Mouse (Mus musculus): ENCODE data around the gene Hoxb1. TPM values are rescaled to one million over a fixed set of nuclear protein-coding genes. Genes with fewer than 3 reads are reported as not detected.

The Hoxb1 gene
- total RNA-seq, 2 experiments from 2014 or later = not detected

DNA sequence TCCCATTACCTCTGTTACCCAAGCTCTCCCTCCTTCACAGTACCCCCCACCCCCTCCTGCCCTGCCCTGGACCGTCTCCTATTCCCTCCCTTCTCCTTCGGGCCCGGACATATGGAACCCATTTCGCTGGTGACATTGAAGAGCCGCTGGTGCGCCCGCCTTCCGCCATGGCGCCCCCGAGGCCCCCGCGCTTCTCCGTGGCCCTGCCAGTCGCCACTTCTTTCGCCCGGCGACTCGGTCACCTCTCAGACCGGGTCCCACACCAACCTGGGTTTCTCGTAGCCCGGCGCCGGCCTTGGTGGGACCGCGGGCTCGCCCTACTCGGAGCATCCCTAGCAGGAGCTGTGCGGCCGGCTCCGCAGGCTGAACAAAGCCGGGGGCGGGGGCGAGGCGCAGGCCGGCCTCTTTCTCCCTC, 32.9 kb upstream of the Hoxb1 start:
- ATAC-seq (replicated peaks; ENCODE audit: low FRiP score, poor library complexity, severe bottlenecking) = no peak

DNA sequence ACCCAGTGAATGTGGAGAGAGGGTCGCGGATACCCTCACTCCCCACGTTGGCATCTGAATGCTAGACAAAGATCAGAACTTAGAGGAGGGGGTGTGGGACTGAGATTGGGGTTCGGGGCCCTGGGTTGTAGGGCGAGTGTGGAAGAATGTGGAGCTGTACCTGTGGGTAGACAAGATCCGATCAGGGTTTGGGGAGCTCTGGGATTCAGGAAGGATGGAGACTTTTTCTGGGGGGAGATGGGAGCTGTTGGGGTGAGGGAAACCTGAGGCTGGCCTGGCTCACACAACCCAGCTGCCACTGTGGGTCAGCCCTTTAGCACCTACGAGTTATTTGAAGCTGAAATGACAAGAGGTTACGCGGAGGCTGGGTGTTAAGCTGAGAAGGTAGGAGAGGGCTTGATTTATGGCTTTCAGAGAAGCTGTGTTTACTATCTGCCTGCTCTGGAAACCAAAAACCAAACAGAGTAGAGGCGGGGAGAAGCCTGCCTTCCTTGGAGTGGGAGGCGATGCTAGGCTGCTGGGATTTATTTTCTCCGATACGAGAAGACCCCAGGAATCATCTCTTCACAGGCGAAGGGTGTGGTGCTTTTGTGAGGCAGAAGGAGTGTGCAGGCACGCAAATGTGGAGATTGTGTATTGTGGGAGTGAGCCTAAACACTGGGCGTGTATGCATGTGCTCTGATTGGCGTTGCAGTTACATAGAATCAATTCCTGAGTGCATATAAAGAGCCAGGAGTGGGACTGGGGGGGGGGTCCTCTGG, 32.1 kb upstream of the Hoxb1 start:
- ATAC-seq (replicated peaks; ENCODE audit: low FRiP score, poor library complexity, severe bottlenecking) = no peak

DNA sequence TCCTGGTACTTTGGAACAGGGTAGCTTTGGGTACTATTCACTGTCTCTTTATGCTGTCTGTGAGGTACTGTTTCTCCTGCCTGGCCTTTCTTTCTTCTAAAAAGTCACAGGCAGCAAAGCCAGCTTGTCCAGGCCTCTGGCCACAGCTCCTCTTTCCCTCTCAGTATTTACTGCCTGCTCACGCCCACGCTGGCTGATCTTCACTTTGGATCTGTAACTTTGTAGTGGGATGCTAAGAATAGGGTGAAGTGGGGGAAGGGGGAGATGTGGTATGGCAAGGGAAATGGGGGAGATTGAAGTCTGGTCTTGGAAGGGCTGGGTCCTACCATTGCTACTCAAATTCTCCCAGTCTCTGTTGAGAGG, 31.6 kb upstream of the Hoxb1 start:
- ATAC-seq (replicated peaks; ENCODE audit: low FRiP score, poor library complexity, severe bottlenecking) = no peak

DNA sequence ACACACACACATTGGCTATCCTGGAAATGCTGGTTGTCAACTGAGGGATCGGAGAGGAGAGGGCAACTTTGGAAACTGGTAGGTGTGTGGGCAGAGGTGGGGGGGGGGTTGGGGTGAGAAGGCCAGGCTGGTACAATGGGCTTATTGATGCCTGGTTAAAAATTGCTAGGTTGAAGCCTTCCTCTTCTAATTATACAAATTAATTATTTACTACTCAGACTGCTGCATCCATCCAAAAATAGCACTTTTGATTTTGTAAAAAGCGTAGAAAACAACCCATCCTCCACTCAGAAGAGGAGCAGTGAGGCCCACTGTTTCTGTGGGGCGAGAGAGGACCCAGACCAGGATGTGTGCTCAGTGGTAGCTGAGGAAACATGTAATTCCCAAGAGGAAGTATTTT, 30.6 kb upstream of the Hoxb1 start:
- no peak for ATAC-seq (replicated peaks; ENCODE audit: low FRiP score, poor library complexity, severe bottlenecking)

DNA sequence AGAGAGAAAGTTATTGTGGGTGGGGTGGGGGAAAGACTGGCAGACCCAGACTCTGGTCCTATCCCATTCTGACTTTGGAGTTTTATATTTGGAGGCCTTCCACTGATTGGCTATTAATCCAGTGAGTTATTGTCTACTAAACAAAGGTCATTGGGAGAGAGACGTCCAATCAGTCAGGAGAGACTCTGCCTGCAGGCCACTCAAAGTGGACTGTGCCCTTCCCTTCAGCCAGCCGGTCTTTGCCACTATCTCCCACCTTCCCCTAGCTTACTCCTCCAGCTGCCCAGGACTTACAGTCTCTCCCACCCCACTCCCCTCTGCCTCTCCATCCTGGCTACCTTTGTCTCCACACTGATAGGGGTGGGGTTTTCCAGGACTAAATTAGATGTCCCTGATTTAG, 29.0 kb upstream of the Hoxb1 start:
- no peak for ATAC-seq (replicated peaks; ENCODE audit: low FRiP score, poor library complexity, severe bottlenecking)

DNA sequence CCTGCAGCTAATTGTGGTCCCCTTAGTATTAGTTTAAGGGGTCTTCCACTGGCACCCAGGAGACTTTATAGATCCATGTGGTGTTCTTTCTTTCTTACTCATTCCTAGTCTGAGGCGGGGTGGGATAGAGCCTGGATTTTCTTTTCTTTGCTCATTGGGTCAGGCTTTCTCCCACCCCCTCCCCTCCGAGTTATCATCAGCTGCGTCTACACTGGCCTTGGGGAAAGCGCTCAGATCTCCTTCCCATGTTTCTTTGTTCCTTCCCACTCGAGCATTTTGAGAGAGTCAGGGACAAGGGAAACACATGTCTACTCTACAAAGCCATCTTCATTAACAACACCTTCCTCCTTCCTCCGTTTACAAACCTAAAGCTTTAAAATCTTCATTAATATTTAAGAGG, 28.5 kb upstream of the Hoxb1 start:
- ATAC-seq (replicated peaks; ENCODE audit: low FRiP score, poor library complexity, severe bottlenecking) = no peak

DNA sequence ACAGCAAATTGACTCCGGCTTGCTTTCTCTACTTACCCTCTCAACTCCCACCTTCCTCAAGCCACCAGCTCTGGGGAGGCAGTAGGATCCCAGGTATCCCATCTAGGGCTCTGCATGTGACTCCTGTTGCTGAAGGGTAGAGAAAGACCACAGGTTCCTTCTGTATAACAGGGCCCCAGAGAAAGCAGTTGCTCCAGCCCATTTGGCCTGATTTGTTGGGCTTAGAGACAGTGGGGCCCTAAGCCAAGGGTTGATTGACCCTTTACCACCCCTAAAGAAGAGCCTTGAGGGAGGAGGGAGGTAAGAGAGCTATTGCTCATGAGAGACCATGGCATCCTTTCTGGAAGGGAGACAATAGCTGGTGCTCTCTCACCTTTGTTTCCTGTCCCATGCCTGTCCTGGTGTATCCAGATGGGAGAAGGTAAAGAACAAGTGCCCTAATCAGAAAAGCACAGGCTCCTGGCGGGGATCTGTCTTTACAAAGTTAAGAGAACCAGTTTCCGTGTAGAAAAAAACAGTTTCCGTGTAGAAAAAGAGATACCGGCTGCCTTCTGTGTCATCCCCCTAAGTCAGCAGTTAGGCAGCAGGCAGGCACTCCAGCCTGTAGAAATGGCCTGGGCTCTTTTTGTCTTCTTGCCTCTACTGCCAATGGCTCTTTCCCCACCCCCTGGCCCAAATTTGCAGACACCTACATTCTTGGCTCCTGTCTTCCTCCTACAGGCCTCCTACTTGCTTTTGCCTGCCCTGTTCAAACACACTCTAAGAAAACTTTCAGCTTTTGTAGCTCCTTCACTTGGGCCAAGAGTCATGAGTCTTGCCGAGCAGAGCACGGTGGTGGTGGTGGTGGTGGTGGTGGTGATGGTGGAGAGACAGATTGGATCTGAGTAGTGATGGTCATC, 26.3 kb upstream of the Hoxb1 start:
- ATAC-seq (replicated peaks; ENCODE audit: low FRiP score, poor library complexity, severe bottlenecking) = no peak

DNA sequence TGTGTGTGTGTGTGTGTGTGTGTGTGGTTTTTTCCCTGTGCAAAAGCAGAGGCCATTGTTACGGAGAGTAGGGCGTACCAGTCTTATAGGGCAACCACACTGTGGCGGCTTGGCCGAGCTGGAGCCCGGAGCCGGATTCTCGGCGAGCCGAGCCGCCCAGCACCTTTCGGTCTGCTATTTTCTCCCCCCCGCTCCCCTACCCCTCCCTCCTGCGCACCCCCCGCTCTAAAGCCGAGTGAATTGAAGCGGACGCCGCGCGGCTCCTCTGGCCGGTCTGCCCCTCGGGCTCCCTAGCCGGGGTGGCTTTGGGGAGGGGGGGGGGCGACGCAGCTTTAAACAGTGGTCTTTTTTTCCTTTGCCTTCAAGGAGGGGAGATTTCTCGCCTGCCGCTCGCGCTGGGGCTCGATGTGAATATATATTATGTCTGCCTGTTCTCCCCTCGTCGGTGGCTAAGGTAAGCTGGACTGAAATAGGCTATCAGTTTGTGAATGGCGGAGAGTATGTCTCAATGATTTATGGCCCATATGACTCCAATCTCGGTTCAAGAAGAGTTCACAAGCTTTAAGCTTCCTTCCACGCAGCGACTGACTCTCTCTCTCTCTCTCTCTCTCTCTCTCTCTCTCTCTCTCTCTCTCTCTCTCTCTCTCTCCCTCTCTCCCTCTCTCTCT, 24.7 kb upstream of the Hoxb1 start:
- ATAC-seq (replicated peaks; ENCODE audit: low FRiP score, poor library complexity, severe bottlenecking) = no peak

DNA sequence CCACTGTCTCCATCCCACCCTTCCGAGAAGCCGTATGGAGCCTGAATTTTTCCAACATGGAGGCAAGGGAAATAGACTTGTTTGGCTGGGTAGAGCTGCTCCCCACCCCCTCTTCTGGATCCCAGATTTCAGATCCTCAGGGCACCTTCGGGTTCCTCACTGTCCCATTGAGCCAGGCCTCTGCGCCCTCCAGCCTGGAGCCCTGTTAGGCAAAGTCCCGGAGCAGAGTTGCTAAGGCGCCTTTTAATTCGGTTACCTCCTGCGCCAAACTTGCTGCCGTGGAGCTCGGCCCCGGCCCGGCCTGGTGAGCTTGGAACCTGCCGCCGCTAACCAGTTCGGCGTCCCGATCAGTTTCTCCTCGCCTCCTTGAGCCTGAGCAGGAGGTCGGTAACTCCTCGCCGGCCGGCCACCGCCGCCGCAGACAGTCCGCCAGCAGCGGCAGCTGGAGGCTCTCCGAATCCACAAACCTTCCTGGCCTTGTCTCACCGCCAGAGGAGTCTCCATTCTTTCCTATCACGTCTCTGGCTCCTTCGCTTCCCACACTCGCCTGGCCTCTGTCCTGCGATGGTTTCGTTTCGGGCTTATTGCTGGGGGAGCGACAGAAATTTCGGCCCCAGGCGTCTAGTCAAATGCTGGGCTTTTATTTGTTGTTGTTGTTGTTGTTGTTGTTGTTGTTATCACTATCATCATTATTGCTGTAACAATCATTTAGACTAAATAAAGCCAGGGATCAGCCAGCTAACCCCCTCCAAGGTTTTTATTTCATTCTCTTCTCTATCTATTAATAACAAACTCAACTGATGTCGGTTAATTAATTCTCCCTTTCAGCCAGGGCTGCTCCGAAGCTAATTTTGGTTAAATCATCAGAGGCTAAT, 23.6 kb upstream of the Hoxb1 start:
- ATAC-seq (replicated peaks; ENCODE audit: low FRiP score, poor library complexity, severe bottlenecking) = no peak

DNA sequence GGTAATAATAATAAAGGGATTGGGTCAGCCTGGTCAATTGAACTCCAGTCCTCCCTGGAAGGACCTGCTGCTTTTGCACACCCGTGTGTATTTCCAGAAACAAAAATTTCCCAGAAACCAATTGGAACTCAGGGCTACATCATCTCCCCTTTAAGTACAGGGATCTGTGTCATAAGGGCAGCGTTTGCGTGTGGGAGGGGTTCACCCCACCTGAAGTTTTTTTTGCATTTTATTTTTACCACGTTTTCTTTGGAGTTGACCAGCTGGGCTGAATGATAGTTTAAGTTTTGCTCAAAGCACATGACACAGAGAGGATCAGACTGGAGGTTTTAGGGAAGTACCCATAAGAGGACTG, 23.0 kb upstream of the Hoxb1 start:
- no peak for ATAC-seq (replicated peaks; ENCODE audit: low FRiP score, poor library complexity, severe bottlenecking)

DNA sequence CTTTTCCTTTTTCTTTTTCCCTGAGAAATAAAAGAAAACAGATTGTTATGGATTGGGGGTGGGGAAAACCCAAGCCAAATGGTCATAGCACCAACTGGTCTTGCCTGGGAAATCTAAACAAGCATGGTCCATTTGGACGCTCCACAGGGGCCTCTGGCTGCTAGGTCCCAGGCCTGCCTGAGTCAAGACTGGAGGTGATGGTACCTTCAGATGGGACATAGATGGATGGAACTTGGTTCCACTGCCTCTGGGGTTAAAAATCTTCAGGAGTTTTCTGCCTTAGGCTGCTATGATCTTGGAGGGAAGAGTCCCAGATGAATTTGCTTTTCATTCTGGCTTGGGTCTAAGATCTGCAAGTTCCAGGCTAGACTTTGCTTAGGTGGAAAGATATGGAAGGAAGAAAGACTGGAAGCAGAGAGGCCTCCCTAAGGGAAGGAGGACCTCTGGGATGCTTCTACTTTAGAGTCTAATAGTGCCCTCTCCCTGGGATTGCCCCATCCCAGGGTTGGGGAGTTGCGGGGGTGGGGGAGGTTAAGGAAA, 22.3 kb upstream of the Hoxb1 start:
- no peak for ATAC-seq (replicated peaks; ENCODE audit: low FRiP score, poor library complexity, severe bottlenecking)

DNA sequence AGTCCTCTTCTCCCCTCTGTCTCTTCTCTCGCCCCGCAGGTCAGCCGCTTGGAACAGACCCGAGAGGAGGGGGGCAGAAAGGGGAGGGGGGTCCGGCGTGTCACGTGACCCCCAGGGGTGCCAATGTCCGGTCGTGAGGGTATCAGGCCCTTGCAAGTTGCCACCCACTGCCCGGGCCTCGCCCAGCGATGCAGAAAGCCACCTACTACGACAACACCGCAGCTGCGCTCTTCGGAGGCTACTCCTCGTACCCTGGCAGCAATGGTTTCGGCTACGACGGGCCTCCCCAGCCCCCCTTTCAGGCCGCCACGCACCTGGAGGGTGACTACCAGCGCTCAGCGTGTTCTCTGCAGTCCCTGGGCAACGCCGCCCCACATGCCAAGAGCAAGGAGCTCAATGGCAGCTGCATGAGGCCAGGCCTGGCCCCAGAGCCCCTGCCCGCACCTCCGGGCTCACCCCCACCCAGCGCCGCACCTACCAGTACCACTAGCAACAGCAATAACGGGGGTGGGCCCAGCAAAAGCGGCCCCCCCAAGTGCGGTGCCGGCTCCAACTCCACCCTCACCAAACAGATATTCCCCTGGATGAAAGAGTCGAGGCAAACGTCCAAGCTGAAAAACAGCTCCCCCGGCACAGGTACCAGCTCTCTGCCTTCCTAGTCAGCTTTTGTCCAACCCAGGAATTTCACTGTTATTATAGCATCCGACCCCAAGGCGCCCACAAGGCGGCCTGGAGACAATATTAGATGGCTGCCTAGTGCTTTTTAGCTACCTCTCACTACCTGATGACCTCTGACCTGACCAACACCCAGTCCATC, 21.3 kb upstream of the Hoxb1 start:
- no peak for ATAC-seq (replicated peaks; ENCODE audit: low FRiP score, poor library complexity, severe bottlenecking)

DNA sequence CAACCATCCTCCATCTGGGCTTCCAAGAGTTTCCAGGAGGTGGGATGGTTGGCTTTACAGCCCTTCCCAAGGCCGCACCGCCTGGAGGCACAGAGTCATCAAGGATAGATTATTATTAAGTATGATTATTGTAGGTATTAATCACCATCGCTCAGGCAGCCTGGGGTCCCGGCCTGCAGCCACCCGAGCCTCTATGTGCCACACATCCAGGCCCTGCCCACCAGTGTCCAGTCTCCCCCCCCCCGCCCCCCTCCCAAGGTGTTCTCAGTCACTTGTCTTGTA, 20.7 kb upstream of the Hoxb1 start:
- no peak for ATAC-seq (replicated peaks; ENCODE audit: low FRiP score, poor library complexity, severe bottlenecking)

DNA sequence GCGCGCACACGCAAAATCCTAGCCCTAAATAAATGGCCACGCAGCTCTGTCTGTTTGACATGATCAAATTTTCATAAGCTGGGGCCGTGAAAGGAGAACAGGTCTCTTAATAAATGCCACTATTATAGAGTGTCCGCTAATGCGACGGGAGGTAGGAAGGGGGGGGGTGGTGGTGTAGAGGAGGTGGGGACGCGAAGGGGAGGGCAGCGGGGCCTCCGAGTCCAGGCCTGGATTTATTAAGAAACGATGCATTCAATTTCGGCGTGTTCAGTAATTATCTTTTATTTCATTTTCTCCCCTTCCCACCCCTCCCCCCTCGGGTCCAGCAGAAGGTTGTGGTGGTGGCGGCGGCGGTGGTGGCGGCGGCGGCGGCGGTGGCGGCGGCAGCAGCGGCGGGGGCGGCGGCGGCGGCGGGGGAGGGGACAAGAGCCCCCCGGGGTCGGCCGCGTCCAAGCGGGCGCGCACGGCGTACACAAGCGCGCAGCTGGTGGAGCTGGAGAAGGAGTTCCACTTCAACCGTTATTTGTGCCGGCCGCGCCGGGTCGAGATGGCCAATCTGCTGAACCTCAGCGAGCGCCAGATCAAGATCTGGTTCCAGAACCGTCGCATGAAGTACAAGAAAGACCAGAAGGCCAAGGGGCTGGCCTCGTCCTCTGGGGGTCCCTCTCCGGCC, 20.2 kb upstream of the Hoxb1 start:
- ATAC-seq (replicated peaks; ENCODE audit: low FRiP score, poor library complexity, severe bottlenecking) = no peak

DNA sequence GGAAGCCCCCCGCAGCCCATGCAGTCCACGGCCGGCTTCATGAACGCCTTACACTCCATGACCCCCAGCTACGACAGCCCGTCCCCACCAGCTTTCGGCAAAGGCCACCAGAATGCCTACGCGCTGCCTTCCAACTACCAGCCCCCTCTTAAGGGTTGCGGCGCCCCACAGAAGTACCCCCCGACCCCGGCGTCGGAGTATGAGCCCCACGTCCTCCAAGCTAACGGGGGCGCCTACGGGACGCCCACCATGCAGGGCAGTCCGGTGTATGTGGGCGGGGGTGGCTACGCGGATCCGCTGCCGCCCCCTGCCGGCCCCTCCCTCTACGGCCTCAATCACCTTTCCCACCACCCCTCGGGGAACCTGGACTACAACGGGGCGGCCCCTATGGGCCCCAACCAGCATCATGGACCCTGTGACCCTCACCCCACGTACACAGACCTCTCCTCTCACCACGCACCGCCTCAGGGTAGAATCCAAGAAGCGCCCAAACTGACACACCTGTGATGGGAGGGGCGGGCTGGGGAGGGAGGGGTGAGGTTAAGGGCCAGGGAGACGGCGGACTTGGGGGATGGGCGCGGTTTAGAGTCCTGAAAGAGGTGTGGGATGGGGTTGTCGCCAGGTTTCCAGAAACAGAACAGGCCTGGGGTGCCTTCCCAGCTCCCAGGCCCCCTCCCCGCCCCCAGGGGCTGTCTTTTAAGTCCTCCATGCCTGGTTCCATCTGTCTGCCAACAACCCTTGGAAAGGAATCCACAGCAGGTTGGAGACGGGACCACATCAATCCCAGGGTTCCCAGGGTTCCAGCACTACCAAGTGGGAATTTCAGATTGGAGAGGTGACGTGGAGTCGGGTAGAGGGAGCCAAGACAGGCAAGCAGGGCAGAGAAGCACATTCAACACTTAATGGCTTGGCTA, 19.4 kb upstream of the Hoxb1 start:
- ATAC-seq (replicated peaks; ENCODE audit: low FRiP score, poor library complexity, severe bottlenecking) = no peak

DNA sequence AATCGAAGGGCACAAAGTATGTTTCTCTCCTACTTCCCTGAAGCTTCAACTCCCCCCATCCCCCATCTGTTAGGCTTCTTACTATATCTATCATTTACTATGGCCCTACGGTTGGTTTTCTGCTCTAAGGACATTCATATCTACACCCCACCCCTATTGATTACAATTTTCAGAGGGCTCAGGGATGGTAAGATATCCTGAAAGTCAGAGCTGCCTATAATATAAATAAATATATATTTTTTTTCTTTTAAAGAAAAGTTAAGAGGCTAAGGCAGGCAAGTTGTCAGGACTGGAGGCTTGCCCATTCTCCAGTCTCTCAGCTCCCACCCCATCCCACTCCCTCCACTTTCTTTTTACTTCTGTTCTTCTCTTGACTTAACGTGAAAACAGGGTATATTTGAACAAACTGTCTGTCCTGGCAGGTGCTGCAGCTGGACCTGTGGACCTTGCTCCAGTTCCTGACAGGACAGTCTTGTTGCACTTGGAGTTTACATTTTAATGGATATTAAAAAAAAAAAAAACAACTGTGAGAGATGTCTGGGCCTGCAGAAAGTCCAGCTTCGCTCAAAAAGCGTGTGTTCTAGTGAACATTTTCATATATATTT, 18.5 kb upstream of the Hoxb1 start:
- no peak for ATAC-seq (replicated peaks; ENCODE audit: low FRiP score, poor library complexity, severe bottlenecking)

DNA sequence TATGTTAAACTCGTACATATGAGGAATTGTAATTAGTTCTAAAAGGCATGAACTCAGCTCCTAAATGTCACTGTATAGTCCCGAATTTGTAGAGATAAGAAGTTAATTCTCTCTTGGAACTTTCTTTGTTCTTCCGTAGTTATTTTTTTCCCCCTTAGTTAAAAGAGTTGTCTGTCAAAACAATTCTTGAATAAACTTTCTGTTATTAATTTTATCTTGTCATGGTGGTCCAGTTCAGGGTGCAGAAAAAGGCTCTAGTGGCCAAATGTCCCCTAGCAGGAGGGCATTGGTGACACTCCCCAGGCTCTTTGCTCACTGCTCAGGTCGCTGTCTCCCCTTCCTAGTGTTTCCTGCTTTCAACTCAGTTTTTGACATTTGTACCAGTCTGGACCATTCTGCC, 17.8 kb upstream of the Hoxb1 start:
- no peak for ATAC-seq (replicated peaks; ENCODE audit: low FRiP score, poor library complexity, severe bottlenecking)

Measured in erythroblast, adult 5-6 weeks (primary cell).